Mouse (Mus musculus): ENCODE measurements around the gene Cux1. TPM values are rescaled to one million over a fixed set of nuclear protein-coding genes. Genes with fewer than 3 reads are reported as not detected.
A peak's percentile ranks its signal among the peaks of the same experiment; 100 is the strongest.

Gene Cux1
- polyA plus RNA-seq, 1 experiment from 2014 or later = 121 TPM

GRCm38 (mm10) chr5:136355583-136356126, 211.6 kb downstream of the Cux1 start:
- Histone ChIP-seq H3K9me3 (no peaks in the 10 kb centered on the region), H3K27me3 (replicated peaks) (no peaks in the 10 kb centered on the region), H3K27ac (no peak overlapping the region), H3K4me1 (peaks cover 19% of the 10 kb centered on the region), H3K4me2 (no peak overlapping the region), H3K4me3 (no peak overlapping the region), H3K9ac (no peak overlapping the region), H3K36me3 (replicated peaks) (no peaks in the 10 kb centered on the region)
- ATAC-seq (replicated peaks) = no peak
- WGBS = 90% methylated on average over 3 of the region's 3 CpGs

GRCm38 (mm10) chr5:136354729-136355128, 212.6 kb downstream of the Cux1 start:
- H3K4me3 ChIP-seq = no peak overlapping the region
- 65% methylated on average over 6 of the region's 6 CpGs for WGBS
- H3K27me3 ChIP-seq (replicated peaks) = no peaks in the 10 kb centered on the region
- ATAC-seq (replicated peaks) = no peak
- peaks cover 19% of the 10 kb centered on the region for H3K4me1 ChIP-seq
- H3K36me3 ChIP-seq (replicated peaks) = no peaks in the 10 kb centered on the region
- H3K9ac ChIP-seq = no peak overlapping the region
- no peaks in the 10 kb centered on the region for H3K9me3 ChIP-seq
- no peak overlapping the region for H3K27ac ChIP-seq
- H3K4me2 ChIP-seq = no peak overlapping the region

- no peak for ATAC-seq (replicated peaks)
- Histone ChIP-seq H3K4me2 (peak overlapping the region; percentile 23; the same call in 1 of the 2 replicates), H3K4me1 (peaks cover 19% of the 10 kb centered on the region), H3K9me3 (no peaks in the 10 kb centered on the region), H3K27me3 (replicated peaks) (no peaks in the 10 kb centered on the region), H3K4me3 (no peak overlapping the region), H3K9ac (no peak overlapping the region), H3K36me3 (replicated peaks) (no peaks in the 10 kb centered on the region), H3K27ac (peak overlapping the region; percentile 45)
- WGBS = 15% methylated on average over 8 of the region's 8 CpGs
Measured at GRCm38 (mm10) chr5:136353114-136353513, 214.2 kb downstream of the Cux1 start.

- Histone ChIP-seq H3K4me2 (no peak overlapping the region), H3K9me3 (no peaks in the 10 kb centered on the region), H3K4me1 (no peaks in the 10 kb centered on the region), H3K27ac (no peak overlapping the region), H3K9ac (no peak overlapping the region), H3K27me3 (replicated peaks) (no peaks in the 10 kb centered on the region), H3K4me3 (no peak overlapping the region), H3K36me3 (replicated peaks) (peaks cover 12% of the 10 kb centered on the region; the same call in 1 of the 2 replicates)
- no peak for ATAC-seq (replicated peaks)
- 86% methylated on average over 15 of the region's 15 CpGs for WGBS
Measured at GRCm38 (mm10) chr5:136343156-136343890, 224.0 kb downstream of the Cux1 start.

- H3K4me1 ChIP-seq = peaks cover 5% of the 10 kb centered on the region; the same call in 1 of the 2 replicates
- 89% methylated on average over 4 of the region's 4 CpGs for WGBS
- H3K9me3 ChIP-seq = no peaks in the 10 kb centered on the region
- ATAC-seq (replicated peaks) = no peak
- peaks cover 14% of the 10 kb centered on the region; the same call in 1 of the 2 replicates for H3K36me3 ChIP-seq (replicated peaks)
- H3K9ac ChIP-seq = no peak overlapping the region
- no peak overlapping the region for H3K4me3 ChIP-seq
- H3K4me2 ChIP-seq = no peak overlapping the region
- no peaks in the 10 kb centered on the region for H3K27me3 ChIP-seq (replicated peaks)
- H3K27ac ChIP-seq = no peak overlapping the region
Measured at GRCm38 (mm10) chr5:136336798-136337527, 230.3 kb downstream of the Cux1 start.

- Histone ChIP-seq H3K27me3 (replicated peaks) (no peaks in the 10 kb centered on the region), H3K4me2 (no peak overlapping the region), H3K9me3 (no peaks in the 10 kb centered on the region), H3K4me1 (peaks cover 5% of the 10 kb centered on the region; the same call in 1 of the 2 replicates), H3K9ac (no peak overlapping the region), H3K27ac (no peak overlapping the region), H3K36me3 (replicated peaks) (peaks cover 14% of the 10 kb centered on the region; the same call in 1 of the 2 replicates), H3K4me3 (no peak overlapping the region)
- no peak for ATAC-seq (replicated peaks)
- WGBS = 94% methylated on average over 4 of the region's 4 CpGs
Measured at GRCm38 (mm10) chr5:136335681-136336080, 231.6 kb downstream of the Cux1 start.

- WGBS = 90% methylated on average over 4 of the region's 4 CpGs
- no peak for ATAC-seq (replicated peaks)
Measured at GRCm38 (mm10) chr5:136334780-136335179, 232.5 kb downstream of the Cux1 start.

GRCm38 (mm10) chr5:136334051-136334450, 233.2 kb downstream of the Cux1 start:
- Histone ChIP-seq H3K9me3 (no peaks in the 10 kb centered on the region), H3K36me3 (replicated peaks) (0 out of 2 replicates have a peak, but pooled peaks cover 10% of the 10 kb centered on the region), H3K9ac (no peak overlapping the region), H3K4me3 (no peak overlapping the region), H3K4me2 (no peak overlapping the region), H3K4me1 (peaks cover 5% of the 10 kb centered on the region; the same call in 1 of the 2 replicates), H3K27ac (no peak overlapping the region), H3K27me3 (replicated peaks) (no peaks in the 10 kb centered on the region)
- 91% methylated on average over 1 of the region's 1 CpGs for WGBS
- ATAC-seq (replicated peaks) = no peak

More at GRCm38 (mm10) chr5:136334780-136335179, 232.5 kb downstream of the Cux1 start:
- Histone ChIP-seq H3K27ac (no peak overlapping the region), H3K4me2 (no peak overlapping the region), H3K9me3 (no peaks in the 10 kb centered on the region), H3K4me1 (peaks cover 5% of the 10 kb centered on the region; the same call in 1 of the 2 replicates), H3K27me3 (replicated peaks) (no peaks in the 10 kb centered on the region), H3K4me3 (no peak overlapping the region), H3K36me3 (replicated peaks) (peaks cover 16% of the 10 kb centered on the region; the same call in 1 of the 2 replicates), H3K9ac (no peak overlapping the region)

GRCm38 (mm10) chr5:136332786-136333462, 234.4 kb downstream of the Cux1 start:
- WGBS = 64% methylated on average over 11 of the region's 11 CpGs
- 0 out of 2 replicates have a peak, but pooled peaks cover 4% of the 10 kb centered on the region for H3K36me3 ChIP-seq (replicated peaks)
- no peaks in the 10 kb centered on the region for H3K27me3 ChIP-seq (replicated peaks)
- peaks cover 5% of the 10 kb centered on the region; the same call in 1 of the 2 replicates for H3K4me1 ChIP-seq
- no peak overlapping the region for H3K9ac ChIP-seq
- no peak overlapping the region for H3K4me3 ChIP-seq
- no peak for ATAC-seq (replicated peaks)
- H3K27ac ChIP-seq = peak overlapping the region; percentile 55
- H3K4me2 ChIP-seq = no peak overlapping the region
- H3K9me3 ChIP-seq = no peaks in the 10 kb centered on the region

GRCm38 (mm10) chr5:136327736-136328135, 239.6 kb downstream of the Cux1 start:
- Histone ChIP-seq H3K27ac (no peak overlapping the region), H3K9me3 (no peaks in the 10 kb centered on the region), H3K27me3 (replicated peaks) (no peaks in the 10 kb centered on the region), H3K4me1 (no peaks in the 10 kb centered on the region), H3K9ac (no peak overlapping the region), H3K36me3 (replicated peaks) (peaks cover 13% of the 10 kb centered on the region; the same call in 1 of the 2 replicates), H3K4me3 (no peak overlapping the region), H3K4me2 (no peak overlapping the region)
- 88% methylated on average over 2 of the region's 2 CpGs for WGBS
- ATAC-seq (replicated peaks) = no peak

- ATAC-seq (replicated peaks) = no peak
- Histone ChIP-seq H3K4me1 (no peaks in the 10 kb centered on the region), H3K4me2 (no peak overlapping the region), H3K9ac (no peak overlapping the region), H3K27ac (no peak overlapping the region), H3K4me3 (no peak overlapping the region), H3K36me3 (replicated peaks) (peaks cover 13% of the 10 kb centered on the region; the same call in 1 of the 2 replicates), H3K27me3 (replicated peaks) (no peaks in the 10 kb centered on the region), H3K9me3 (no peaks in the 10 kb centered on the region)
- 94% methylated on average over 13 of the region's 13 CpGs for WGBS
Measured at GRCm38 (mm10) chr5:136326626-136327025, 240.7 kb downstream of the Cux1 start.

GRCm38 (mm10) chr5:136324506-136324905, 242.8 kb downstream of the Cux1 start:
- Histone ChIP-seq H3K9me3 (no peaks in the 10 kb centered on the region), H3K9ac (no peak overlapping the region), H3K4me1 (no peaks in the 10 kb centered on the region), H3K4me3 (no peak overlapping the region), H3K27me3 (replicated peaks) (no peaks in the 10 kb centered on the region), H3K36me3 (replicated peaks) (peaks cover 9% of the 10 kb centered on the region; the same call in 1 of the 2 replicates), H3K27ac (no peak overlapping the region), H3K4me2 (no peak overlapping the region)
- no peak for ATAC-seq (replicated peaks)
- WGBS = 81% methylated on average over 4 of the region's 4 CpGs

Data from midbrain, embryonic 15.5 days (tissue).